Mouse (Mus musculus): Measurements from ENCODE around the gene Mad2l2.

Gene Mad2l2

GRCm38 (mm10) chr4:148140098-148141011 lies 10.2 kb downstream of the Mad2l2 start:
- peak; percentile 95 for DNase-seq (ENCODE audit: low spot score)

GRCm38 (mm10) chr4:148143721-148144120 lies 13.5 kb downstream of the Mad2l2 start:
- no peak for DNase-seq (ENCODE audit: low spot score)

- no peak for DNase-seq (ENCODE audit: low spot score)
Measured at GRCm38 (mm10) chr4:148147714-148148113, 17.5 kb downstream of the Mad2l2 start.

- no peak for DNase-seq (ENCODE audit: low spot score)
Measured at GRCm38 (mm10) chr4:148149540-148149939, 19.4 kb downstream of the Mad2l2 start.

- no peak for DNase-seq (ENCODE audit: low spot score)
Measured at GRCm38 (mm10) chr4:148150242-148150641, 20.1 kb downstream of the Mad2l2 start.

- no peak for DNase-seq (ENCODE audit: low spot score)
Measured at GRCm38 (mm10) chr4:148150953-148151266, 20.7 kb downstream of the Mad2l2 start.

- peak; percentile 94 for DNase-seq (ENCODE audit: low spot score)
Measured at GRCm38 (mm10) chr4:148151267-148152168, 21.3 kb downstream of the Mad2l2 start, which contains the start of gene Fbxo6. Gene Fbxo6, minus strand, starts transcription at chr4:148152140.

GRCm38 (mm10) chr4:148152547-148152946 lies 22.4 kb downstream of the Mad2l2 start:
- no peak for DNase-seq (ENCODE audit: low spot score)

- DNase-seq (ENCODE audit: low spot score): no peak
Measured at GRCm38 (mm10) chr4:148154006-148154405, 23.8 kb downstream of the Mad2l2 start.

GRCm38 (mm10) chr4:148154982-148155381 lies 24.8 kb downstream of the Mad2l2 start:
- peak; percentile 73 for DNase-seq (ENCODE audit: low spot score)

- DNase-seq (ENCODE audit: low spot score): peak; percentile 47
Measured at GRCm38 (mm10) chr4:148158436-148159348, 28.5 kb downstream of the Mad2l2 start.

- DNase-seq (ENCODE audit: low spot score): peak; percentile 98
Measured at GRCm38 (mm10) chr4:148159544-148160435, 29.6 kb downstream of the Mad2l2 start.

- DNase-seq (ENCODE audit: low spot score): peak; percentile 79
Measured at GRCm38 (mm10) chr4:148160436-148161390, 30.5 kb downstream of the Mad2l2 start, which contains the start of the genes Fbxo44 and Fbxo2. Gene Fbxo44, minus strand, starts transcription at chr4:148160482. Gene Fbxo2, plus strand, starts transcription at chr4:148160621.

- peak; percentile 91 for DNase-seq (ENCODE audit: low spot score)
Measured at GRCm38 (mm10) chr4:148164002-148164439, 33.8 kb downstream of the Mad2l2 start.

- DNase-seq (ENCODE audit: low spot score): no peak
Measured at GRCm38 (mm10) chr4:148164461-148164860, 34.3 kb downstream of the Mad2l2 start.

GRCm38 (mm10) chr4:148165551-148165950 lies 35.4 kb downstream of the Mad2l2 start:
- DNase-seq (ENCODE audit: low spot score): no peak

GRCm38 (mm10) chr4:148166431-148166830 lies 36.2 kb downstream of the Mad2l2 start:
- no peak for DNase-seq (ENCODE audit: low spot score)

- DNase-seq (ENCODE audit: low spot score): peak; percentile 77
Measured at GRCm38 (mm10) chr4:148166986-148167385, 36.8 kb downstream of the Mad2l2 start.

- DNase-seq (ENCODE audit: low spot score): peak; percentile 75
Measured at GRCm38 (mm10) chr4:148168287-148168686, 38.1 kb downstream of the Mad2l2 start.

Measured in MN1 (cell line).